Mouse (Mus musculus) C2C12 (cell line): Measurements from ENCODE around the gene Gm20503. TPM values are rescaled to one million over a fixed set of nuclear protein-coding genes. Genes with fewer than 3 reads are reported as not detected.

ENCODE experiments used
- H3K27me3 ChIP-seq: one replicate; pipeline ENCODE4 v1.6.1; 2011; ENCODE audit not compliant: control insufficient read depth, insufficient read depth, insufficient read length
- H3K36me3 ChIP-seq: one replicate; pipeline ENCODE4 v1.6.1; 2011; ENCODE audit not compliant: control insufficient read depth, insufficient read depth
- H3K4me3 ChIP-seq: one replicate; pipeline ENCODE4 v1.5.1; 2011; ENCODE audit warnings: mild to moderate bottlenecking, control low read depth; ENCODE audit not compliant: poor library complexity, insufficient read depth, severe bottlenecking
- H3K79me2 ChIP-seq: one replicate; pipeline ENCODE4 v1.6.1; 2011; ENCODE audit not compliant: control insufficient read depth, insufficient read depth
- H3K79me3 ChIP-seq: one replicate; pipeline ENCODE4 v1.6.1; 2011; ENCODE audit warnings: low read depth, control low read depth
- H3ac ChIP-seq: one replicate; pipeline ENCODE3; 2011; ENCODE audit warnings: low read depth; ENCODE audit not compliant: control insufficient read depth, insufficient read length
- CEBPB ChIP-seq: IDR thresholded peaks from one replicate; pipeline ENCODE4 v1.6.1; 2011; ENCODE audit warnings: low read depth, mild to moderate bottlenecking, control low read depth, moderate library complexity
- CTCF ChIP-seq: IDR thresholded peaks from one replicate; pipeline ENCODE4 v1.5.1; 2011; ENCODE audit not compliant: control insufficient read depth, insufficient read depth, insufficient read length
- FOSL1 ChIP-seq: IDR thresholded peaks from one replicate; pipeline ENCODE4 v1.8.0; 2011; ENCODE audit warnings: mild to moderate bottlenecking, low read length; ENCODE audit not compliant: poor library complexity, insufficient read depth, severe bottlenecking
- MAX ChIP-seq: IDR thresholded peaks from one replicate; pipeline ENCODE4 v1.6.1; 2011; ENCODE audit warnings: mild to moderate bottlenecking, control low read depth
- MYOD1 ChIP-seq: IDR thresholded peaks from one replicate; pipeline ENCODE4 v1.6.1; 2011; ENCODE audit warnings: low read depth; ENCODE audit not compliant: control insufficient read depth, insufficient read length
- MYOG ChIP-seq: IDR thresholded peaks from one replicate; pipeline ENCODE4 v1.6.1; 2011; ENCODE audit not compliant: control insufficient read depth, insufficient read length; ENCODE audit errors: extremely low read depth
- USF1 ChIP-seq: IDR thresholded peaks from one replicate; pipeline ENCODE4 v1.6.1; 2011; ENCODE audit warnings: low read depth, mild to moderate bottlenecking, control low read depth, moderate library complexity
- polyA plus RNA-seq: library from polyadenylated mRNA; unstranded; fragments of >200 nt; fragmentation: generic; extraction: Trizol; gene quantifications from one replicate; pipeline ENCODE4 v1.2.1, GENCODE M21; 2012; ENCODE audit warnings: missing spikeins

Gm20503 gene
- polyA plus RNA-seq, 1 experiment = not detected

DNA sequence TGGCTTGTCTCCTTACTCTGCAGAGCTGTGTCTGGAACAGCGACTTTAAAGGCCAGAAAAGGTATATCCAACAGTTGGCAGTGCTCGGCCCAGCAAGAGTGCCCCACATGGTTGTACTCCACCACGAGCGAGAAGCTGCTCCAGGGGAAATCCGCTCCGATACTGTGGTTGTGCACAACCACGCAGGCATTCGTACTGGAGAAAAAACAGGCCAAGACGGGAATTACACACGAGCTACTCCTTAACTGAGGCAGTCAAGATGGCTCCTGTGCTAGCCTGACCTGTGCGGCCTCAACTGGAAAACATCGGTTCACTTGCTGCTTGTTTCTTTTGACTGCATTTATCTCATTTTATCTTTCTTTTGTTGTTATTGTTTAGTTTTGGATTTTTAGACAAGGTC is 59.5 kb downstream of the Gm20503 start:
- no peaks in the 10 kb centered on the region for H3K27me3 ChIP-seq
- no peaks in the 10 kb centered on the region for H3K79me3 ChIP-seq
- no peak for TF ChIP-seq MAX
- no peak for TF ChIP-seq FOSL1
- no peak for TF ChIP-seq USF1
- no peak for TF ChIP-seq MYOD1
- TF ChIP-seq MYOG = no peak
- no peak for TF ChIP-seq CEBPB
- TF ChIP-seq CTCF = no peak
- no peaks in the 10 kb centered on the region for H3K36me3 ChIP-seq
- no peak overlapping the region for H3K4me3 ChIP-seq
- no peak overlapping the region for H3ac ChIP-seq
- H3K79me2 ChIP-seq = no peaks in the 10 kb centered on the region

DNA sequence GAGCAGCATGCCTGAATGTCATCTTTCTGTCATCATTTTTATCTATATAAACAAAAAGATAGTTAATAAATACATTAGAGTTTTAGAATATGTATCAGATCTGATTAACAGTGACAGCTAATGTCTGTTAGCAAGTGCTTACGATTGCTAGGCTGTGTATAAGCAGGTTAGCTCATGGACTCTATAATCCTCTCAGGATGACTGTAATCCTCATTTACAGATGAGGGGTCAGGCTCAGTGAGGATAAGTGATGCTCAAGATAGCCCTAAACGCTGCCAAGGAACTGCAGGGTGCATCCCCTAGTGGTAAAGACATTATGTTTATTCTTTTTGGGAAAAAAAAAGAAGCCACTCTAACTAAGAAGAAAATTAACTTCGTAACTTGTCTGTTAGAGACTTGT is 66.3 kb downstream of the Gm20503 start:
- Histone ChIP-seq H3K79me2 (no peaks in the 10 kb centered on the region), H3K4me3 (no peak overlapping the region), H3K36me3 (no peaks in the 10 kb centered on the region), H3K79me3 (no peaks in the 10 kb centered on the region), H3ac (no peak overlapping the region), H3K27me3 (no peaks in the 10 kb centered on the region)
- TF ChIP-seq MYOD1 (no peak), CTCF (no peak), USF1 (no peak)

DNA sequence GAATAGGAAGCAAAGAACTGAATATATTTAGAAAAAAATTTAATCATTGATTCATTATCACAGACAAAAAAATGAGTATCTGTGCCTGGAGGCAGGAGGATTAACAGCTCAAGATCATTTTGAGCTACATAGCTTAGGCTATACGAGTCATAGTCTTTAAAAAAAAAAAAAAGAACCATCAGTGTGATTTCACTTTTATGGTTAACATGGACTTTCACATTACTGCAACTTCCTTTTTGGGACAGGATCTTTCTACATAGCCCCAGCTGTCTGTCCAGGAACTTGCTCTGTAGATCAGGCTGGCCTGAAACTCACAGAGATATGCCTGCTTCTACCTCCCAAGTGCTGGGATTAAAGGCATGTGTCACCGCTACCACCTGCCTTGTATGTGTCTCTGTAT is 80.4 kb downstream of the Gm20503 start:
- TF ChIP-seq USF1 (no peak), CTCF (no peak), MAX (no peak), CEBPB (no peak), MYOG (no peak), MYOD1 (no peak), FOSL1 (no peak)
- H3K36me3 ChIP-seq = no peaks in the 10 kb centered on the region
- H3K79me3 ChIP-seq = no peaks in the 10 kb centered on the region
- no peak overlapping the region for H3ac ChIP-seq
- H3K79me2 ChIP-seq = no peaks in the 10 kb centered on the region
- H3K27me3 ChIP-seq = no peaks in the 10 kb centered on the region
- H3K4me3 ChIP-seq = no peak overlapping the region

DNA sequence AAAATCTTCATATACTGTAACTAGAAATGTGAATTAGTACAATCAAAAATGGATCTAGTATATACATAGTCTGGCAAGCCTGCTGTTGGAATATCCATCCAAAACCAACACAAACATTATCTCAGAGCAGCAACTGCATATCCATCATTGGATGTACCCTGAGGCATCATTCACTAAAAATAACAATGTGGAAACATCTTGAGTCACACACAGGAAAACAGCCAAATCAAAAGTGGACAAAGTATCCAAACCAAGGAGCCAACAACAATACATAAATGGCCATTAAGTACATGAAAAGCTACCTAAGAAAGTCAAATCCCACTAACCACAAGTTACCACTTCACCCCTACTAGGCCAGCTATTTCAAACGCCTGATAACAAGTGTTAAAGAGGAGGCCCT is 86.4 kb downstream of the Gm20503 start:
- H3ac ChIP-seq = no peak overlapping the region
- H3K79me3 ChIP-seq = no peaks in the 10 kb centered on the region
- TF ChIP-seq CTCF (no peak), USF1 (no peak), MAX (no peak), MYOG (no peak), FOSL1 (no peak), MYOD1 (no peak), CEBPB (no peak)
- no peaks in the 10 kb centered on the region for H3K79me2 ChIP-seq
- H3K27me3 ChIP-seq = no peaks in the 10 kb centered on the region
- no peaks in the 10 kb centered on the region for H3K36me3 ChIP-seq
- no peak overlapping the region for H3K4me3 ChIP-seq

Other genes starting within 250 kb of the Gm20503 start
- 0.04 TPM for gene Olfr267, start 215.5 kb upstream of the Gm20503 start, polyA plus RNA-seq
- 16.3 TPM for gene Ecpas, start 90.5 kb upstream of the Gm20503 start, polyA plus RNA-seq
- gene Zkscan16, start 59.6 kb upstream of the Gm20503 start, polyA plus RNA-seq = 0.01 TPM
- gene Ptgr1, start 16.1 kb upstream of the Gm20503 start, polyA plus RNA-seq = 39.6 TPM
- gene Dnajc25, start 8.1 kb upstream of the Gm20503 start, polyA plus RNA-seq = 7.4 TPM
- 102 TPM for gene Gng10, start 31.9 kb downstream of the Gm20503 start, polyA plus RNA-seq
- not detected for gene AI481877, start 135.8 kb downstream of the Gm20503 start, polyA plus RNA-seq
- gene Ugcg, start 186.0 kb downstream of the Gm20503 start, polyA plus RNA-seq = 34.5 TPM